Mouse (Mus musculus) cerebellum, adult 9-10 months (tissue): Measurements from ENCODE around the gene Stpg3.
"Not testable (repeated sequence)": the region's sequence is repeated elsewhere in the genome, so short reads cannot be mapped to it uniquely, and the experiment has no call there.

Experiments
- DNase-seq: peaks from one replicate; pipeline ENCODE4 v3.0.0; 2022

The Stpg3 gene

DNA sequence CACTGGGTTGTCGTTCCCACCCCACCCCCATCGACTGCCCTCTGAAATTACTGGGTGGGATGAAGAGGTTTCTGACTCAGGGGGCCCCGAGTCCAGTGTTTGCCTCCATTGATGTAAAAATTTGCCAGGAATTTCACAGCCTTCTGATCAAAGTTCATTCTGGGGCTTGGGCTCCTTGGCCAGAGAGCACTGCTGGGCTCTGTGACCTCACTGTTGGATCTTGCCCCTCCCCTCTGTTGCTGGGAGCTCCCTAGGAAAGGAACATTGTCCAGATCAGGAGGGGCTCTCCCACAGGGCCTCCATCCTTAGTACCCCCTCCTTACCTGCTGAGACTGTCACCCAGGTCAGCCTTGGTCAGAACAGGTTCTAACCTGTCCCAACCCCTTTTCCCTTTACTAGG, at the start of gene Stpg3:
TSS of gene Stpg3 (minus strand) at position 194 of the 400 bp plus-strand sequence.
- no peak for DNase-seq

DNA sequence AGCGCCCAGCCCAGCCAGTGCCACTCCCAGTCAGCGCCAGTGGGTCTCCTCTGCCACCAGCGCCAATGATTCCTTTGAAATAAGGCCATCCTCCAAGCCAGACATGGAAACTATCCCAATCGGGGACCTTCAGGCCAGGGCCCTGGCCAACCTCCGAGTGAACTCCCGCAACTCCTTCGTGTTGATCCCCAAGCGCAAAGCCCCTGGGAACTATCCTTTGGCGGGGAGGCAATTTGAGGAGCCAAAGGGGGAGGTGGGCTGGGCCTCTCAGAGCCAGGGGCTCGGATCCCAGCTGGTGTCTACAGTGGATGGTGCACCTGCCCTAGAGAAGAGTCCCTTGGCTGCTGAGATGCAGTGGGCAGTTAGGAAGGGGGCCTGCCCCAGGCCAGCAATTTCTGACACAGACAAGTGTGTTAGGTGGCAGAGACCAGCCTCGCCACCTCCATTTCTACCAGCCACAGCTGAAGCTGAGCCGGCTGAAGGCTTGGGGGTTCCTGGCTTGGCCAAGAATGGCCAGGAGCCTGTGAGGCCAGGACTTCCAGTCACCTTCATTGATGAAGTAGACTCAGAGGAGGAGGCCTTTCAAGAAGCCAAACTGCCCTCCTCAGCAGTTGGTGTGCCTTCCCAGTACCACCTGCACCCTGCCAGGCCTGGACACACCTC, 49.3 kb upstream of the Stpg3 start:
- DNase-seq, result peak; percentile 73

DNA sequence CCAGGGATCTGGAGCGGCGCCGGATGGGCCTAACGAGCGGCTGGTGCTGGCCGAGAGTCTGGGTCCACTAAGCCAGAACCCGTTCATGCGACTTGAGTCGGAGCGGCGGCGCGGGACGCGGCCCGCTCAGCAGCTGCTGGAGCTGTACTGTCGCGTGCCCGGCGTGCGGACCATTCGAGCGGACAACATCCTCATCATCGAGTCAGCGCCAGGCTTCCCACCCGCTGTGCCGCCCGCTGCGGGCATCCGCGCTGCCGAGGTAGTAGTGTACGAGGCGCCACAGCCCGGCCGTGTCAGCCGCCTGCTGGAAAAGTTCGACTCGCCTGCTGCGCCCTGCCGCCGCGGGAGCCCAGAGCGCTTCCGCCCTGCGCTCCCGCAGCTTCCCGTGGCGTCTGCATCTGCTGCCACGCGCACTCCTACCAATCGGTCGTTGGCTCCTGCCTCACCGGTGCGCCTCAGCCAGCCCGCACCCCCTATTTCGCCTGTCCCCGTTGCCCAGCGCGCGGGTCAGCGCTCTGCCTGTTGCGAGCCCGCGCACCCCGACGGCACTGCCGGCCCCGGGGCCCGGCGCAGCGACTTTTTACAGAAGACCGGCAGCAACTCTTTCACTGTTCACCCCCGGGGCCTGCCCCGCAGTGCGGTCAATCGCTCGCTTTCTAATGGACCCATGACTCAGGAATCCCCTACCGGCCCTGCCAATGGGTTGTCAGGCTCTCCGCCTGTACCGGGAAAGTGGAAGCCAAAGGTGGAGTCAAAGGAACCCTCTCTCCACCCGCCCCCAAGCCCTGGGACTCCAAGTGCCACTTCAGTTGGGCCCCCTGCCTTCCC, 48.6 kb upstream of the Stpg3 start:
- peak; percentile 84 for DNase-seq

DNA sequence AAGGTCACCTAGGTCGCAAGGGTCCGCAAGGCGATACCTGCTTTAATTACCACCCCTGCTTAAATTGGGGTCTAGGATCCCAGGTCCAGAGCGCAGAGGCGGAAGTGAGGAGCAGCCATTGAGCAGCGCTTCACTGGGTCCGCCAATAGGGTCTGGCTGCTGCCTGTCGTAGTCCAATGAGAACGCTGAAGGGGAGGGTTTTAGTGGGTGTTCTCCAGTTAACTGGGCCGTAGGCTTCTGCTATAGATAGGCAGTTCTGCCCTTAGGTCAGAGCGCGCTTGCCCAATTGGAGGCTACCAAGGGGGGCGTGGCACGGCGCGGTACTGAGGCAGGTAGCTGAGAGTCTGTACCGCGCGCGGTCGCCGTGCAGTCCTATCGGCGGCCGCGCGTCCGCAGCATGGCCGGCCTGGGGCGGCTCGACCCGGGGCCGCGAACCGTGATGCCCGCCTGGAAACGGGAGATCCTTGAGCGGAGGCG, 47.9 kb upstream of the Stpg3 start, which contains the start of gene Tprn:
TSS of gene Tprn (plus strand) at position 328 of the 477 bp plus-strand sequence.
- peak; percentile 99 for DNase-seq

DNA sequence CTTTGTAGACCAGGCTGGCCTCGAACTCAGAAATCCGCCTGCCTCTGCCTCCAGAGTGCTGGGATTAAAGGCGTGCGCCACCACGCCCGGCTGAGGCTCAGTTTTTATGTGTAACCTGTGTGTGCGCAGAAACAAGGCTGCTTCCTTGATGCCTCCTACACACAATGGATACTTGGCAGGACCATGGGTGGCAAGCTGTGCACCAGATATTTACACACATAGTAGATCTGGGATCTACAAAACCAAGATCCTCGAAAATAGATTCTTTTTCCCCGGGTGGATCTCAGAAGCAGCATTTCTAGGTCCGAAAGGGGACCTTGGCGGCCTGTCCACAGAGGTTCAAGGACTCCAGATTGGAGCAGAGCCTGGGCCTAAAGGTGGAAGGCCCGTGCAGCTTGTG, 47.4 kb upstream of the Stpg3 start:
- no peak for DNase-seq

DNA sequence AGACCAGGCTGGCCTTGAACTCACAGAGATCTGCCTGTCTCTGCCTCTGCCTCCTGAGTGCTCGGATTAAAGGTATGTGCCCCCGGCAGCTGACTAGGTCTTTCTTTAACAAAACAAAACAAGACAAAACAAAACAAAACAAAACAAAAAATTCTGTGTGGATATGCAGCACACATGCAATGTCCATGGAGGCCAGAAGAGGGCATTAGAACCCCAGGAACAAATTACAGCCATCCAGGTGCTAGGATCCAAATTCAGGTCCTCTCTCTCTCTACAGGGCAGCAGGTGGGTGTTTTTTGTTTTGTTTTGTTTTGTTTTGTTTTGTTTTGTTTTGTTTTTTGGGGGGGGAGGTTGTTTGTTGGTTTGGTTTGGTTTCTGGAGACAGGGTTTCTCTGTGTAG, 44.5 kb upstream of the Stpg3 start:
- DNase-seq, result no peak

DNA sequence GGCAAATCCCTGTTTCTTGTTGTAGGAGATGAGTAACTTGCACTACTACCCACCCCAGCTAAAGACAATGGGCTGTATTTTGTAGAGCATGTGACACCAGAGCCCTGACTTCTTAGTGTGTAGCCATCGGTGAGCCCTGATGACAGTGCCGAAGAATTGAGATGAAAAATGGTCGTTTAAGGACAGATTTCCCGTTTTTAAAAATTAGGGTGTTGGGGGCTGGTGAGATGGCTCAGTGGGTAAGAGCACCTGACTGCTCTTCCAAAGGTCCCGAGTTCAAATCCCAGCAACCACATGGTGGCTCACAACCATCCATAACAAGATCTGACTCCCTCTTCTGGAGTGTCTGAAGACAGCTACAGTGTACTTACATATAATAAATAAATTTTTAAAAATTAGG, 42.8 kb upstream of the Stpg3 start:
- DNase-seq, result not testable (repeated sequence)

DNA sequence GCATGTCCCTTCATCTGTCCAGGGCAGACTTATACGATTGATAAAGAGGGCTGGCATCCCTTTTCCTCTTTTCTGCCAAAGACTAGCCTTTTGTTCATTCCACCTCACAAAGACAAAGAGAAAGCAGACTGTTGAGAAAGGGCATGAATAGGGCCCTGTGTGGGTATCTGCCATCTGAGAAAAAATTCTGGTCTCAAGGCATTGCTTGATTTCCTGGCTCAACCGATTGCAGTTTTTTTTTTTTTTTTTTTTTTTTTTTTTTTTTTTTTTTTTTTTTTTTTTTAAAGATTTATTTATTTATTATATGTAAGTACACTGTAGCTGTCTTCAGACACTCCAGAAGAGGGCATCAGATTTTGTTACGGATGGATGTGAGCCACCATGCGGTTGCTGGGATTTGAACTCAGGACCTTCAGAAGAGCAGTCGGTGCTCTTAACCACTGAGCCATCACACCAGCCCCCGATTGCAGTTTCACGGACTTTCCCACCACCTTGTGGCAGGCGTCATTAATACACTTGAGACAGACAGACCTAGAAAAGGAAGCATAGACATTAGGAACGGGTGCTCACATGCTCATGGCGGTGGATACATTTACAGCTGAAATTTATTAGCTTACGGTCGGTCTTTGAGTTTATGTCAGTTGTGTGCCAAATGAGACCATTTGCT, 42.1 kb upstream of the Stpg3 start:
- not testable (repeated sequence) for DNase-seq

DNA sequence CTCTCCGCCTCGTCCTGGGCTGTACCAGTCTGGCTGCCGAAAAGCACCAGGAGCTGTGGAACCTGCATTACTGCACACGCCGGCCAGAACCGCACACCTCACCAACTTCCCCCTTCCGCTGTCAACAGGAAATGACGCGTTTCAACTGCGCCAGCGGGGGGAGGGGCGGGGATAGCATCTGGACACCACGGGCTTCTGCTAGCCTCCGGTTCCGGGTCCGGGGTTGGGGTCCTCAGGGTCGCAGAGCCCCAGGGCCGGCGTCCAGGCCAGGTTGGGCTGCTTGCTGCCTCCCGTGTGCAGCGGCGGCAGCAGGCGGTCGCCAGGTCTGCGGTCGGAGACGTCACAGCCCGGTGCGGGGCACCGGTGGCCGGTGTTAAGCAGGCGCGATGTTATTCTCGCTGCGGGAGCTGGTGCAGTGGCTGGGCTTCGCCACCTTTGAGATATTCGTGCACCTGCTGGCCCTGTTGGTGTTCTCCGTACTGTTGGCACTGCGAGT, 40.9 kb upstream of the Stpg3 start, which contains the start of gene Tmem203:
TSS of gene Tmem203 (plus strand) at position 156 of the 496 bp plus-strand sequence.
- DNase-seq, result peak; percentile 81

DNA sequence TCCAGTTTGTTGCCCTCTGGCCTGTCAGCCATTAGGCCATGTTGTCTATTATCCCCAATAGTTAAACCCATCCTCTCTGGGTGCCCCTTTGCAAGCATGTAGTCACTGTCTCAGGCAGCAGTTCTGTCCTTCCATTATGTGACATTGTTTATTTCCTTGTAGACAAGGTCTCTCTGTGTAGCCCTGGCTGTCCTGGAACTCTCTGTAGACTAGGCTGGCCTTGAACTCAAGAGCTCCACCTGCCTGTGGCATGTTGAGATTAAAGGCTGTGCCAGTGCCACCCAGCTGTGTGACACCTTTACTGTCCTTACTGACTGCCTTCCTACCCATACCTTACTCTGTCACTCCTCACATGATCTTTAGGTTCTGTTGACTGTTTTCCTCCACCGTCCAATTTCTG, 37.9 kb upstream of the Stpg3 start:
- DNase-seq, result no peak

DNA sequence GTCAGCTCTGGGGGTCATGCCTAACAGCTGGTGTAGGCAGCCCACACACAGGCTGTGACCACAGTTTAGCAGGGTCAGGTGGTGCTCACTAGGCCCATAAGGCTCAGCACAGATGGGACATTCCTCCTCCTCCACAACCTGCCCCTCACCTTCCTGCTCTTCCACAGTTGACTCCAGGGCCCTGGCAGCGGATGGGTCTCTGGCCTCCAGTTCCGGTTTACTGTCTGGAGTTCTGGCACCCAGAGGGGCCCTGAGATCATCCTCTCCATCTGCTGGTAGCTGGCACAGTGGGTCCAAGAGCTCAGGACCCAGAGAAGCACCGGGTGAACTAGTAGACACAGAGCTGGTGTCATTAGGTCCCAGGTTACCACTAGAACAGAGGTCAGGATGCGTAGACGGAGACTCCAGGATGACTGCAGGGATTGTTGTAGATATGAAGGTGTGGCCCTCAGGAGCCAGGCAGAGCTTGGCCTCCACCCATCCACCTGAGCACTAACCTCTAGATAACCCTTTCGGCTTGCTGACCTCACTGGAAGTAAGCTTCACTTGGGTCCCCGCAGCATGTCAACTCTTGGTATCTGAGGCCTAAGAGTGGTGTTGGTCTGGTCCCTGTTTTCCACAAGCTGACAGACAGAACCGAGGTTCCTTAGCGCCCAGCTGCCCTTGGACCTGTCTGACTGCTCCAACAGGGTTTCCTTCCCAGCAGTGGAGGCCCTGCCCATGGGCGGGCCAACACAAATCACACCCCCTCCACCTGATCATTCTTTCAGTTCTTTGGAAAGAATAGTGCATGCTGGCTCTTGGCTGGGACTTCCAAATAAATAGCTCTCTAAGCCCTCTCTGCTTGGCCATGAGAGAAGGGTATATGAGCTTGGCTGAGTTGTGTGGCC, 32.0 kb upstream of the Stpg3 start, which contains the start of gene AL732309.1:
TSS of gene AL732309.1 (minus strand) at position 681 of the 890 bp plus-strand sequence.
- peak; percentile 69 for DNase-seq

DNA sequence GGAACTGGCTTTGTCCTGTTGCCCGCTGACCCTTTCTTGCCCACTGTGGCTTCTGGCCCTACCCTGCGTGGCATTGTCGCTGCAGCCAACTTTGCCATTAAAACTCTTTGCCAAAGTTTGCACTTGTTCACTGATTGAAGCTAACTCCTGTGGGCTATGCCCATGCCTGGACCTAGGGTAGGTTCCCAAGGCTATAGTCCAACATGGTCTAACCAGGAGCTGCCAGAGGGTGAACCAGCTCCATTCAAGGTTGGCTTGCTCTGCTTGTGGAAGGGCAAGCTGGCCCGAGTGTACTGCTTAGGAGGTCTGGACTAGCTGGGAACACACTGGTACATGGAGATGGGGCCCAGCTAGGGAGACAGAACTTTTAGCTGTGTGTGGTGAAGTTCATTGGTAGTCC, 29.7 kb upstream of the Stpg3 start:
- DNase-seq, result no peak

DNA sequence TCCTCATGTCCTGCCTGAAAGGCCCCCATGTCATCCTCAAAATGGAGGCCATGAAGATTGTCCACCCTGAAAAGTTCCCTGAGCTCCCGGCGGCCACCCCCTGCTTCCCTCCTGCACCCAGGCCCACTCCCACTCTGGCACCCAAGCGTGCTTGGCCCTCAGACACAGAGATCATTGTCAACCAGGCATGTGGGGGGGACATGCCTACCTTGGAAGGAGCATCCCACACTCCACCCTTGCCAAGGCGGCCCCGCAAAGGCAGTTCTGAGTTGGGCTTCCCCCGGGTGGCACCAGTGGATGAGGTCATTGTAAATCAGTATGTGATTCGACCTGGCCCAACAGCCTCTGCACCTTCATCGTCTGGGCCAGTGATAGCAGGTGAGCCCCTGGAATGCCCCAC, 28.9 kb upstream of the Stpg3 start:
- DNase-seq, result no peak

DNA sequence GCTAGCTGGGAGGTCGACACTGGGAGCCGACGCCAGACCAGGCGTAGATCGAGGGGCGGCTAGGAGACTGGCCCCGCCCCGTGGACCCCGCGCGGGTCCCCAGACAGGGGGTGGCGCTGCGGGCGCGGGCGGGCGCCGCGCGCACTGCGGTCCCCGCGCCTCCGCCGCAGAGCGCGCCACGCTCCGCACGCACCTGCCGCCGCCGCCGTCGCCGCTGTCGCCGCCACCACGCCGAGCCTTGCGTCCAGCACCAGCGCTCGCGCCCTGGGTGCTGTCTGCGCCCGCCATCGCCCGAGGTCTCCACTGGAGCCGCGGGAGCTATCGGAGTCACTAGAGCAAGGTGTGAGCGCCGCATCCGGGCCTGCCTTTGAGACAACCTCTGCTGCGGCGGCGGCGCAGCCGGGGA, 27.7 kb upstream of the Stpg3 start, which contains the start of the genes Rnf208 and Cysrt1:
TSS of gene Rnf208 (plus strand) at position 155 of the 406 bp plus-strand sequence.
TSS of gene Cysrt1 (minus strand) at position 352 of the 406 bp plus-strand sequence.
- no peak for DNase-seq

DNA sequence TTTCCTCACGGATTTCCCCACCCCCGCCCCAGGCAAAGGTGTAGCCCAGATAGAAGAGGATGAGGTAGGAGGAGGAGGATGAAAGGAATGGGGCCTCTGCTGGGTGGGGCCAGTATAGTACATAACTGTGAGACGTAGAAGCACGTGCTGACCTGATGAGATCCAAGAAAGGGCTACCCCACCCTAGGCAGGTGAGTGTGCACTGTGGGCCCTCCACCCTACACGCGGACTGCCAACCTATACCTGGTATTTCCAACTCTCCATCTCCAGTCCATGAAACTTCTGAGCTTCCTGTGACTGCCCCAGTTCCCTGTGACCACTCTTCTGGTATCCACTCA, 27.0 kb upstream of the Stpg3 start:
- no peak for DNase-seq

DNA sequence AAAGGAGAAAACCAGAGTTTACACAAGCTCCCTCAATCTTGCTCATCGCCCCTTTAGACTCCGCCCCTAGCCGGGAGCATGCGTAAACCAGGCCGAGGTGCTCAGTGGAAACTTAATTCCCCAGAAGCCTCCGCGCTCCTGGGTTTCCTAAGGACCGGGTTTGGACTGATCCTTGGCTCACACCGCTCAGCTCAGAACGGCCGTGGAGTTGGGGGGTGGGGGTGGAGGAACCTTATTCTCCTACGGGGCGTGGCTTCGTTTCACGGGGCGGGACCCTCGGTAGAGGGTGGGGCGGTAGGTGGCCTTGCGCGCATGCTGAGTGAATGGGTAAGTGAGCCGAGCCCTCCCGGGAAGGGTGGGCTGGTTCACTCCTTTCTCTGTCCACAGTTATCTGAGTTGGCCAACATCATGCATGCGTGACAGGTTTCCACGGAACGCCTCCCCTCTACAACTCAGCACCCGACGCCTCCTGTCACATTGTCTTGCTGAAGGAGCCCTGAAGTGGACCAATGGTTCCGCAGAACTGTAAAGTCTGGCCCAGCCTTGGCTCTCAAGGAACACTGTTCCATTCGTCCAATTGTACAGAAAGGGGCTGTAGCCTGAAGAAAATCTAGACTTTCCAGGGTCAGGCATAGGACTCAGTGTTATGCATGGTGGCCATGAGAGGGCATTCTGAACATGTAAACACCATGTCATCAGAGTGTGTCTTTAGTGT, 26.4 kb upstream of the Stpg3 start:
- peak; percentile 79 for DNase-seq

DNA sequence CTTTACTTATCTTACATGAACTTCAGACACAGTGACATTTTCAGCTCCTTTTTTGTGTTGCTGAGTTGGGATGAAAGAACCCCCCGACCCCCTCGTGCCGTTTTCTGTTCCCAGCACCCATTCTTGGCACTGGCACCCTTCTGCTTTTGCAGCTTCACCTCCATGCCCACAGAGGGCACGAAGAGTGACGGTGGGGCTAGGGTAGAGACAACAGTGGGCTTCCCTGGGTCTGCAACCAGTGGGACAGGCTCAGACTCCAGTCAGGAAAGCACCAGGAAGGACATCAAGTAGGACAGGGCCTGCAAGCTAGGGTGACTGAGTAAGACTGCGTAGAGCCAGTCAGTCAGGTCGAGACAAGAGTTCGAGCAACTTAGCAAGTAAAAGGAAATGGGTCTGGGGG, 25.9 kb upstream of the Stpg3 start:
- no peak for DNase-seq

DNA sequence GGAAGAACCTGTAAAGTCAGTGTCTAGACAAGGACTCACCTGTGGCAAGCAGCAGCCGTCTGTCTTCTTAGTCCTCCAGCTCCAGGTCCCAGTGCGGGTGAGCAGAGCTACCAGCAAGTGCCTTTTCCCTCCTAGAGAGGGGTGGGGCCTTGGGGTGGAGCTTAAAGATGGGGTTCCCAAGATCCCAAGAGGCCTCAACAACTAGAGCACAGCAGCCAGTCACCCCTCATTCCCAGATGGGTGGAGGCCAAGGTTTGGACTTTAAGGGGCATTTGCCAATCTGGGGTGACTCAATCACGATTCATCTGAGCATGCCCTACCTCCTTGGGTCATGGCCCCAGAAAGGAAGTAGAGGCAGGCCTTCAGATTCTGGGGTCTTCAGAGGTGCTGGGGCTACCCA, 25.3 kb upstream of the Stpg3 start:
- no peak for DNase-seq

DNA sequence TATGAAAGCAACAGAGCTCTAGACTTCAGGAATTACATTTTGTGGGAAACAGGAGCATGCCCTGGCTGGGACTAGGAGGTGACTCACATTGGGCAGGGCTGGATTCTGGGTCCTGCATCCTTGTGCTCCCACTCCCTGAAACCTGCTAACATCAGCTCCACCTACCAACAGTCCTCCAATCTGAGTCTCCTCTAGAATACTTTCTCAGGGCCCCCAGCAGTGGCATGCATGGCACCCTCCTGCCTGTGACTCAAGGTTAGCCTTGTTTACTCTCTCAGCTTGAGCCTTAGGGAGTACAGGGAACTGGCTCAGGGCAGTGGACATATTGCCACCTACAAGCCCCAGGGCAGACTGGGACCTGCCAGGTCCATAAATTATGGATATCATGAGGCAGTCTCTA, 23.7 kb upstream of the Stpg3 start:
- no peak for DNase-seq

DNA sequence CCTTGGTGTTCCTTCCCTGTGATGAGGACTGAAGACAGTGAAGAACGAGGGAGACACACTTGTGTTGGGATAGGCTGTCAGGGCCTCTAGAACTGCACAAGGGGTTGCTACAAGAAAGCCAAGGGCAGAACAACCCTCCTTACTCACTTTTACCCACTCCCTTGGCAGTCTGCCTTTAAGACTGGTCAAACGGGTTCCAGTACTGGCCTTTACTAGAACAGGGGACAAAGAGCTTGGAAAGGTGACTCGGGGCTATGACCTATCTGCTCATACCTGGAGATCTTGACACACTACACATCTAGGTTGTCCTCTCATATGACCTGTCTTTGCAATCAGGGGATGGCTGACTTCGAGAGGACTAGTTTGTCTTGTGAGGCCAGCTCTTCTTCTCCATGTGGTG, 23.1 kb upstream of the Stpg3 start:
- no peak for DNase-seq

DNA sequence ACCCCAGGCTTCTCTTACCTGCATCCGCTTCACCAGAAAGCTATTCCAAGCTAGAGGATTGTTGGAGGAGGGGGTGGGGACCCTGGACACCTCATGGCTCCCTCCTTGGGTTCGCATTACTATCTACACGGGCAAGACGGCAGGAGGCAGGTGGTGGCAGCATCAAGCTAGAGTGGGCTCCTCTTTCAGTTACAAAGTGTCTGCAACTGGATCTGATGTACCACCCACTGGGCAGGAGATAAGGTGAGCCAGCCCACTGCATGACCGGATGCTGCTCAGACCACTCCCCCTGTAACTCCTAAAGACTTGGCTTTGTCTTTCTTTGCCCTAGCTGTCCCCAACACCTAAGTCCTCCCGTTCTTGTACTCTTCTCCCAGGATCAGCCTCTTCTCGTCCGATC, 22.2 kb upstream of the Stpg3 start, which contains the start of gene Rnf224:
TSS of gene Rnf224 (minus strand) at position 174 of the 400 bp plus-strand sequence.
- no peak for DNase-seq
